Mouse (Mus musculus) MEL (cell line): ENCODE measurements around the gene Prpf18.

ENCODE experiments used
- BHLHE40 ChIP-seq: IDR thresholded peaks from 2 replicates; pipeline ENCODE4 v1.6.1; 2012; ENCODE audit warnings: low read depth, mild to moderate bottlenecking, inconsistent platforms, low read length, improper control_type of control experiment, borderline replicate concordance
- CTCF ChIP-seq, 3 experiments: IDR thresholded peaks in 2 of 3; conservative IDR thresholded peaks in 1 of 3; 2 replicates each; pipeline ENCODE4 v1.5.1; 2011 to 2012; ENCODE audit warnings: low read length in 3 of 3, low read depth in 2 of 3, mild to moderate bottlenecking in 2 of 3, improper control_type of control experiment in 1 of 3, inconsistent platforms in 1 of 3, mixed read lengths in 1 of 3, moderate library complexity in 1 of 3; ENCODE audit not compliant: control insufficient read depth in 1 of 3, insufficient read depth in 1 of 3, poor library complexity in 1 of 3, severe bottlenecking in 1 of 3
- MAZ ChIP-seq: IDR thresholded peaks from 2 replicates; pipeline ENCODE4 v1.6.1; 2012; ENCODE audit warnings: low read depth, mild to moderate bottlenecking, inconsistent platforms, low read length, improper control_type of control experiment
- POLR2A ChIP-seq, 2 experiments: IDR thresholded peaks; 2 replicates each; pipeline ENCODE4 v1.6.1; 2011 to 2012; ENCODE audit warnings: low read length in 2 of 2, mild to moderate bottlenecking in 2 of 2, control low read depth in 1 of 2, improper control_type of control experiment in 1 of 2, low read depth in 1 of 2, moderate library complexity in 1 of 2; ENCODE audit not compliant: control insufficient read depth in 1 of 2, insufficient read depth in 1 of 2, poor library complexity in 1 of 2

- TF ChIP-seq BHLHE40 = no peak
- no peak for TF ChIP-seq MAZ
- no peak for TF ChIP-seq POLR2A (IDR thresholded peaks at IDR 0.05; ENCODE audit: control insufficient read depth in 1 of 2, insufficient read depth in 1 of 2, low read depth in 1 of 2, low read length in 2 of 2, poor library complexity in 1 of 2)
- TF ChIP-seq CTCF (IDR thresholded peaks at IDR 0.05 in 2 of 3, conservative IDR thresholded peaks at IDR 0.05 in 1 of 3; ENCODE audit: control insufficient read depth in 1 of 3, insufficient read depth in 1 of 3, low read depth in 2 of 3, low read length in 3 of 3, poor library complexity in 1 of 3, severe bottlenecking in 1 of 3) = no peak
Measured at GRCm38 (mm10) chr2:4593878-4594387, 58.0 kb downstream of the Prpf18 start.
